Mouse (Mus musculus): ENCODE data around the gene Gstm4. TPM values are rescaled to one million over a fixed set of nuclear protein-coding genes. Genes with fewer than 3 reads are reported as not detected.

Gene Gstm4
- polyA plus RNA-seq, 1 experiment from 2014 or later: 18.6 TPM

- 0 out of 2 replicates have a peak, but pooled peaks cover 4% of the 10 kb centered on the region for H3K36me3 ChIP-seq
- no peak overlapping the region for H3K4me3 ChIP-seq
- no peaks in the 10 kb centered on the region for H3K4me1 ChIP-seq (replicated peaks)
- ATAC-seq (ENCODE audit: low FRiP score, low read depth): no peak
- no peaks in the 10 kb centered on the region for H3K9me3 ChIP-seq
- H3K9ac ChIP-seq: no peak overlapping the region
- H3K4me2 ChIP-seq: no peak overlapping the region
- no peak overlapping the region for H3K27ac ChIP-seq (replicated peaks)
- 68% methylated on average over 6 of the region's 6 CpGs for WGBS
- H3K27me3 ChIP-seq: no peaks in the 10 kb centered on the region
Observed at GRCm38 (mm10) chr3:108067370-108067934, 22.8 kb upstream of the Gstm4 start.

GRCm38 (mm10) chr3:108065551-108065950 is 20.9 kb upstream of the Gstm4 start:
- H3K27me3 ChIP-seq: no peaks in the 10 kb centered on the region
- no peak overlapping the region for H3K4me2 ChIP-seq
- WGBS: 84% methylated on average over 9 of the region's 9 CpGs
- ATAC-seq (ENCODE audit: low FRiP score, low read depth): no peak
- no peak overlapping the region for H3K9ac ChIP-seq
- no peaks in the 10 kb centered on the region for H3K9me3 ChIP-seq
- no peak overlapping the region for H3K27ac ChIP-seq (replicated peaks)
- H3K4me3 ChIP-seq: no peak overlapping the region
- H3K36me3 ChIP-seq: no peaks in the 10 kb centered on the region
- H3K4me1 ChIP-seq (replicated peaks): 0 out of 2 replicates have a peak, but pooled peaks cover 3% of the 10 kb centered on the region

- 75% methylated on average over 4 of the region's 4 CpGs for whole genome bisulfite sequencing
- Histone ChIP-seq H3K4me2 (no peak overlapping the region), H3K9ac (no peak overlapping the region), H3K4me1 (replicated peaks) (0 out of 2 replicates have a peak, but pooled peaks cover 3% of the 10 kb centered on the region), H3K36me3 (no peaks in the 10 kb centered on the region), H3K9me3 (no peaks in the 10 kb centered on the region), H3K27ac (replicated peaks) (no peak overlapping the region), H3K27me3 (no peaks in the 10 kb centered on the region), H3K4me3 (no peak overlapping the region)
- no peak for ATAC-seq (ENCODE audit: low FRiP score, low read depth)
Observed at GRCm38 (mm10) chr3:108064672-108065071, 20.0 kb upstream of the Gstm4 start.

GRCm38 (mm10) chr3:108062648-108063047 is 18.0 kb upstream of the Gstm4 start:
- 77% methylated on average over 8 of the region's 8 CpGs for WGBS
- Histone ChIP-seq H3K9ac (no peak overlapping the region), H3K4me1 (replicated peaks) (0 out of 2 replicates have a peak, but pooled peaks cover 3% of the 10 kb centered on the region), H3K36me3 (no peaks in the 10 kb centered on the region), H3K27ac (replicated peaks) (no peak overlapping the region), H3K4me3 (no peak overlapping the region), H3K9me3 (no peaks in the 10 kb centered on the region), H3K27me3 (no peaks in the 10 kb centered on the region), H3K4me2 (no peak overlapping the region)
- no peak for ATAC-seq (ENCODE audit: low FRiP score, low read depth)

- H3K36me3 ChIP-seq: no peaks in the 10 kb centered on the region
- 28% methylated on average over 7 of the region's 7 CpGs for WGBS
- H3K27me3 ChIP-seq: no peaks in the 10 kb centered on the region
- no peak overlapping the region for H3K9ac ChIP-seq
- no peak overlapping the region for H3K27ac ChIP-seq (replicated peaks)
- peak overlapping the region; percentile 31; the same call in 1 of the 2 replicates for H3K4me2 ChIP-seq
- H3K4me3 ChIP-seq: no peak overlapping the region
- 0 out of 2 replicates have a peak, but pooled peaks cover 3% of the 10 kb centered on the region for H3K4me1 ChIP-seq (replicated peaks)
- H3K9me3 ChIP-seq: no peaks in the 10 kb centered on the region
- ATAC-seq (ENCODE audit: low FRiP score, low read depth): no peak
Observed at GRCm38 (mm10) chr3:108061420-108061819, 16.7 kb upstream of the Gstm4 start.

- no peak overlapping the region for H3K9ac ChIP-seq
- H3K27ac ChIP-seq (replicated peaks): no peak overlapping the region
- no peaks in the 10 kb centered on the region for H3K27me3 ChIP-seq
- H3K4me2 ChIP-seq: no peak overlapping the region
- H3K9me3 ChIP-seq: no peaks in the 10 kb centered on the region
- ATAC-seq (ENCODE audit: low FRiP score, low read depth): no peak
- no peaks in the 10 kb centered on the region for H3K36me3 ChIP-seq
- 89% methylated on average over 5 of the region's 5 CpGs for WGBS
- H3K4me1 ChIP-seq (replicated peaks): no peaks in the 10 kb centered on the region
- H3K4me3 ChIP-seq: no peak overlapping the region
Observed at GRCm38 (mm10) chr3:108050493-108050892, 5.8 kb upstream of the Gstm4 start.

GRCm38 (mm10) chr3:108048306-108048705 is 3.6 kb upstream of the Gstm4 start:
- Histone ChIP-seq H3K4me2 (no peak overlapping the region), H3K9me3 (no peaks in the 10 kb centered on the region), H3K27ac (replicated peaks) (no peak overlapping the region), H3K27me3 (no peaks in the 10 kb centered on the region), H3K4me3 (no peak overlapping the region), H3K4me1 (replicated peaks) (peaks cover 11% of the 10 kb centered on the region), H3K9ac (no peak overlapping the region), H3K36me3 (no peaks in the 10 kb centered on the region)
- WGBS: 71% methylated on average over 3 of the region's 3 CpGs
- ATAC-seq (ENCODE audit: low FRiP score, low read depth): no peak

- peaks cover 11% of the 10 kb centered on the region for H3K4me1 ChIP-seq (replicated peaks)
- no peak for ATAC-seq (ENCODE audit: low FRiP score, low read depth)
- 88% methylated on average over 2 of the region's 2 CpGs for WGBS
- H3K27ac ChIP-seq (replicated peaks): no peak overlapping the region
- no peaks in the 10 kb centered on the region for H3K27me3 ChIP-seq
- no peak overlapping the region for H3K4me2 ChIP-seq
- H3K36me3 ChIP-seq: no peaks in the 10 kb centered on the region
- H3K9ac ChIP-seq: no peak overlapping the region
- H3K4me3 ChIP-seq: no peak overlapping the region
- H3K9me3 ChIP-seq: no peaks in the 10 kb centered on the region
Observed at GRCm38 (mm10) chr3:108046944-108047655, 2.4 kb upstream of the Gstm4 start.

- Histone ChIP-seq H3K4me2 (no peak overlapping the region), H3K27me3 (no peaks in the 10 kb centered on the region), H3K9ac (no peak overlapping the region), H3K27ac (replicated peaks) (no peak overlapping the region), H3K36me3 (no peaks in the 10 kb centered on the region), H3K4me3 (no peak overlapping the region), H3K4me1 (replicated peaks) (no peaks in the 10 kb centered on the region), H3K9me3 (no peaks in the 10 kb centered on the region)
- WGBS: 58% methylated on average over 5 of the region's 5 CpGs
- ATAC-seq (ENCODE audit: low FRiP score, low read depth): no peak
Observed at GRCm38 (mm10) chr3:108033156-108033555, 11.5 kb downstream of the Gstm4 start.

GRCm38 (mm10) chr3:108032113-108032512 is 12.6 kb downstream of the Gstm4 start:
- H3K9me3 ChIP-seq: no peaks in the 10 kb centered on the region
- no peak overlapping the region for H3K4me2 ChIP-seq
- H3K9ac ChIP-seq: no peak overlapping the region
- H3K36me3 ChIP-seq: no peaks in the 10 kb centered on the region
- no peaks in the 10 kb centered on the region for H3K27me3 ChIP-seq
- no peak overlapping the region for H3K4me3 ChIP-seq
- H3K27ac ChIP-seq (replicated peaks): no peak overlapping the region
- ATAC-seq (ENCODE audit: low FRiP score, low read depth): no peak
- H3K4me1 ChIP-seq (replicated peaks): no peaks in the 10 kb centered on the region

GRCm38 (mm10) chr3:108028641-108029365 is 15.9 kb downstream of the Gstm4 start:
- H3K4me2 ChIP-seq: no peak overlapping the region
- no peak overlapping the region for H3K4me3 ChIP-seq
- no peaks in the 10 kb centered on the region for H3K9me3 ChIP-seq
- WGBS: 50% methylated on average over 4 of the region's 4 CpGs
- no peaks in the 10 kb centered on the region for H3K4me1 ChIP-seq (replicated peaks)
- no peaks in the 10 kb centered on the region for H3K27me3 ChIP-seq
- H3K36me3 ChIP-seq: no peaks in the 10 kb centered on the region
- H3K27ac ChIP-seq (replicated peaks): no peak overlapping the region
- no peak for ATAC-seq (ENCODE audit: low FRiP score, low read depth)
- H3K9ac ChIP-seq: no peak overlapping the region

- no peak overlapping the region for H3K27ac ChIP-seq (replicated peaks)
- H3K9me3 ChIP-seq: no peaks in the 10 kb centered on the region
- no peaks in the 10 kb centered on the region for H3K27me3 ChIP-seq
- no peak for ATAC-seq (ENCODE audit: low FRiP score, low read depth)
- 91% methylated on average over 1 of the region's 1 CpGs for WGBS
- H3K9ac ChIP-seq: no peak overlapping the region
- no peaks in the 10 kb centered on the region for H3K36me3 ChIP-seq
- H3K4me1 ChIP-seq (replicated peaks): no peaks in the 10 kb centered on the region
- no peak overlapping the region for H3K4me3 ChIP-seq
- H3K4me2 ChIP-seq: no peak overlapping the region
Observed at GRCm38 (mm10) chr3:108026597-108026996, 18.1 kb downstream of the Gstm4 start.

Measured in hindbrain, embryonic 15.5 days (tissue).